Mouse (Mus musculus): ENCODE measurements around the gene Mthfr. TPM values are rescaled to one million over a fixed set of nuclear protein-coding genes. Genes with fewer than 3 reads are reported as not detected.
A peak's percentile ranks its signal among the peaks of the same experiment; 100 is the strongest.

Mthfr gene
- polyA plus RNA-seq, 1 experiment: 39.4 TPM

DNA sequence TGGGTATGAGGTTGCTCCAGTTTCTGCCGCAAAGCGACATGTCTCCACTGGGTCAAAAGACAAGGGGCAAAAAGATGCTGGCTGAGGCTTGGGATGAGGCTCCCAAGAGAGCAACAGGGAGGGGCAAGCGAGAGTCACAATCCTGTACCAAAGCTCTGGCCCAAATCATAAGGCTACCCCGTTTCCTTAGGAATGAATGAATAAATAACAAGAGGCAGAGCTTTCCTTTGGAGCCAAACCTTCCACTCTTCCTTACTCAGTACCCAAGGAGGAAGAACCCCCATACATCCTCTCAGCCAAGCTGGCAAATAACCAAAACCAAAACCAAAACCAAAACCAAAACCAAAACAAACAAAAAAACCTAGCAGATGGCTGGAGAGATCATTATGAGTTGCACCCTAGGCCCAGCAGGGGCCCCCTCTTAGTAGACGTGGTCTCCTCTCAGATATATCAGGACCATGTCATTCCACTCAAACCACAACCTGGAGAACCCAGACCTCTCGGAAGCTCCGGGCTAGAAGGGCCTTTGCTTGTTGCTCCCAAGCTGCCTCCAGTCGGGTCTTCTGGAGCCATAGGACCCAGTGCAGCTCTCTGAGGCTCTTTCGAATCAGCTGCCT is 30.8 kb downstream of the Mthfr start:
- TF ChIP-seq POLR2A (IDR thresholded peaks at IDR 0.05; ENCODE audit: borderline replicate concordance, extremely low read depth, insufficient read depth, insufficient read length, poor library complexity, severe bottlenecking) (no peak), CTCF (IDR thresholded peaks at IDR 0.05; ENCODE audit: borderline replicate concordance, extremely low read depth, insufficient read depth, insufficient read length) (no peak)

DNA sequence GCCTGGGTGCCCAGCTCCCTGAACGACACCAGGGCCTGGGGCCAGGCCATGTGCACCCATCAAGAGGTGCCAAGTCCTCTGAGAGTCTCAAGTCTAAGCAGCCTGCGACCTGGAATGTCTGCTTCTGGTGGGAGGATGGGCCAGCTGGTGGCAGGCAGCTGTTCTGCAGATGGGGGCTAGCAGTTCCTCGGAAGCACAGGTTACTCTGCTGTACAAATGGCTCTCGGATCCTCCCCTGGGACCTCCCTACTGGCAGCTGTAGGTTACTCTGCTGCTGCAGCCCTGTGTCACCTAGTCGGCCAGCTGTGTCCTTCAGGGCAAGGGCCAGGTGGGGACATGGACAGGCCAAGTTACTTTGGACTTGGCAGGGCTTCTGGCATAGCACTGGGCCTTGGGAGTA is 32.6 kb downstream of the Mthfr start:
- no peak for DNase-seq (ENCODE audit: low read depth)
- TF ChIP-seq POLR2A (IDR thresholded peaks at IDR 0.05; ENCODE audit: borderline replicate concordance, extremely low read depth, insufficient read depth, insufficient read length, poor library complexity, severe bottlenecking): no peak
- no peak for TF ChIP-seq CTCF (IDR thresholded peaks at IDR 0.05; ENCODE audit: borderline replicate concordance, extremely low read depth, insufficient read depth, insufficient read length)

More for the DNA sequence above, 30.8 kb downstream of the Mthfr start:
- no peak for DNase-seq (ENCODE audit: low read depth)

DNA sequence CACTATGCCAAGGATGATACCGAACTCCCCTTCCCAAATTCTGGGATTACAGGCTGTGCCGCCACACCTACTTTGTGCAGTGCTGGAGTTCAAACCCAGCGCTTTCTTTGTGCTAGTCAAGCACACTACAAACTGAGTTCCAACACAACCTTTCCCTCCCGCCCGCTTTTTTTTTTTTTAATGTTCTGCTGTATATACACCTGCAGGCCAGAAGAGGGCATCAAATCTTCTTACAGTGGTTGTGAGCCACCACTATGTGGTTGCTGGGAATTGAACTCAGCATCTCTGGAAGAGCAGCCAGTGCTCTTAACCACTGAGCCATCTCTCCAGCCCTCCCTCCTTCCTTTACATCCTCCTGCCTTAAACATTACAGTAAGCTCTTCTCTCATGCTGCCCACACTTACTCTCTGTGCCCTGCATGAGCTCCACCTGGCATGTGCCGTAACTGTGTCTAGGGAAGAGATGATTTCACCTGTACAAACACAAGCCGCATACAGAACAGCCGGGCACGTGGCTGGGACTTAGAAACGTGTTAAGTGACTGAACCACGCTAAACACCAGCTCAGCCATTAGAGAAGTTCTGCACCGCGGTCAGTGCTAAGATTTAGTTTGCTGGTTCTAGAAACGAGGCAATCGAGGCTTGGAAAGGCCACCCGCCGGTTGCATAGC is 35.8 kb downstream of the Mthfr start:
- TF ChIP-seq POLR2A (IDR thresholded peaks at IDR 0.05; ENCODE audit: borderline replicate concordance, extremely low read depth, insufficient read depth, insufficient read length, poor library complexity, severe bottlenecking) (no peak), CTCF (IDR thresholded peaks at IDR 0.05; ENCODE audit: borderline replicate concordance, extremely low read depth, insufficient read depth, insufficient read length) (peak; percentile 43; the same call in 1 of the 2 replicates)
- peak; percentile 62 for DNase-seq (ENCODE audit: low read depth)

DNA sequence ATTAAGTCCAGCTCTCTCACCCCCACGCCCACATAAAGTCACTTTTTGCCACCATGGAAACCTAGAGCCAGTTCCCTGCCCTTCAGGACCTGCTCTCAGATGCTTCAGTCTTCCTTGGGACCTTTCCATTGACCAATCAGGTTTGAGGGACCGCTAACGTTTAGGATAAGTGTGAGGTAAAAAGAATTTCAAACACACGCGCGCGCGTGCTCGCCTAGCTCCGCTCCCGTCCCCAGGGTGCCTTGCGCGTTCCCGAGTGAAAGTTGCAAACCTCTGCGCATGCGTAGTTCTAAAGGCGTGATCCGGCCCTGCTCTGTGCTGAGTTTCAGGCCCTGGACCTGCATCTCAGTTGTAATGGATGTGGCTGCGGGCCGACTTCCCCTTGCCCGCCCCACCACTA is 36.4 kb downstream of the Mthfr start:
- DNase-seq (ENCODE audit: low read depth): peak; percentile 80
- TF ChIP-seq CTCF (IDR thresholded peaks at IDR 0.05; ENCODE audit: borderline replicate concordance, extremely low read depth, insufficient read depth, insufficient read length): no peak
- TF ChIP-seq POLR2A (IDR thresholded peaks at IDR 0.05; ENCODE audit: borderline replicate concordance, extremely low read depth, insufficient read depth, insufficient read length, poor library complexity, severe bottlenecking): no peak

DNA sequence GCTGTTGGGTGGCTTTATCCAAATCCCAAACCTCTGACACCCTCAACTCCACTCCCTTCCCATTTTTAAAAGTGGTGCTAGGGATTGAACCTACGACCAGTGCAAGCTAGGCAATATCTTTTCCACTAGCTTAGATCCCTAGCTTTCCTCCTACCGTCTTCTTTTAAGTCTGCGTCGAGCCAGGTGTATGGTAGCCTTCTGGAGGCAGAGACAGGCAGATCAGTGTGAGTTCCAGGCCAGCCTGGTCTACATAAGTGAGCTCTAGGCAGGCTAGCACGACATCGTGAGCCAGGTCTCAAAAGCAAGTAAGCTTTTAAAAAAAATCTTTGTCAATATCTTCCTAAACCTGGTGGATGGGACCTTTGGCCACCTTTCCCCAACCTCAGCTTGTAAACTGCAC is 37.0 kb downstream of the Mthfr start:
- no peak for DNase-seq (ENCODE audit: low read depth)
- TF ChIP-seq POLR2A (IDR thresholded peaks at IDR 0.05; ENCODE audit: borderline replicate concordance, extremely low read depth, insufficient read depth, insufficient read length, poor library complexity, severe bottlenecking) (no peak), CTCF (IDR thresholded peaks at IDR 0.05; ENCODE audit: borderline replicate concordance, extremely low read depth, insufficient read depth, insufficient read length) (no peak)

DNA sequence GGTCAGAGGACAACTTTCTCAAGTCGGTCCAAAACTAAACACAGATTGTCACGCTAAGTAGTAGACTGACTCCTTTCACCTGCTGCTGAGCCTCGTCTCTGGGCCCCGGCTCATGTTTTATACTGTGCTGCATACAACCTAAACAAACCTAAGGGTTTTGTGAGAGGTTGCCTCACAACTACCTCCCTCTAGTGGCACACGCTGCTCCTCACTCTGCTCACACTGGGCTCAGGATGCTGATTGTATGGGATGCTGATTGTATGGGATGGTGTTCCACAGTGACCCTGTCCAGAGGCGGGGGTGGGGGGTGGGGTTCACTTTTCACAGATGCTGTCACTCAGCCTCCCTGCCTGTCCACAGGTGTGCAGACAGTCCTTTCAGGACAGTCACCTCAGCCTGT is 40.3 kb downstream of the Mthfr start:
- no peak for DNase-seq (ENCODE audit: low read depth)
- peak; percentile 44; the same call in 1 of the 2 replicates for TF ChIP-seq CTCF (IDR thresholded peaks at IDR 0.05; ENCODE audit: borderline replicate concordance, extremely low read depth, insufficient read depth, insufficient read length)
- TF ChIP-seq POLR2A (IDR thresholded peaks at IDR 0.05; ENCODE audit: borderline replicate concordance, extremely low read depth, insufficient read depth, insufficient read length, poor library complexity, severe bottlenecking): no peak

DNA sequence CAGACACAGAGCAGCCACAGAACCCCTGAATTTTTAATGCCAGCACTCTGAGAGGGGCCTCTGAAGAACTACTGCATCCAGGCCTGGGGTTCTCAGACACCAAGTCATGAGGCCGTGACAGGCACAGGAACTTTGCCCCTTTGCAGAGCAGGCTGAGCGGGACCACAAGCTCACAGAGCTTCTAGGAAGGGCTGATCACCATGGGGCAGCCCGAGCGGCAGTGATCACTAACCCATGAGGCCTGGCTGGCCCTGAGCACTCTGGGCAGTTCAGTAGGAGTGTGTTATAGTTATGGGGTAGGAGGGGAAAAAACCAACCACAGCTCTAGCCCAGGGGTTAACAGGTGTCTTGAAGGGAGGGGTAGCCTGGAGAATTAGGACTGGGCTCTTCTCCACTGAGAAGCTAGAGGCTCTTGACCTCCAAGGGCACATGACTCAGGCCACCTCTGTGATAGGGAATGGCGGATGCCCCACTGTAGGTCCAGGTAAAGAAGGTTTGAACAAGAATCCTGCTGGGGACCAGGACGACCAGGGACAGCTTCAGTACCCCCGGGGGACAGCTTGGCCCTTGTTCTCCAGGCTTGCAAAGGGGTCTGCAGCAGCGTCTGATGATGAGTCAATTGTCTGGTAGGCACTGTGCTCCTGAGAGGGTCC is 41.2 kb downstream of the Mthfr start:
- DNase-seq (ENCODE audit: low read depth): no peak

DNA sequence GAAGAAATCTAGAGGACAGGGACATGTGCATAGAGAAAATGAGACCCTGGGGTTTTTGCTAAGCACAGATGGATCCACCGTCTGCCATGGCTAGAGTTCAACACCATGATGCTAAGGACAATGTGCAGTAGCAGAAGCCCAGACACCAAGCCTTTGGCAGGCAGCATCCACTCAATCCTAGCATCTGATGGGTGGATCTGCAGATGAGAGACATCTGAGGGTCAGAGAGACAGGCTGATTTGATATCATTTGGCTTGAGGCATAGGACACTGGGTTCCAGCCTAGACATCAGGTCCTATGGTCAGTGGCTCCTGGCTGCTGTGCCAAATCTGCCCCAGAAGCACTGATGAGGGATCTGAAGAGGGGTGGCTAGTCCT is 41.7 kb downstream of the Mthfr start:
- TF ChIP-seq POLR2A (IDR thresholded peaks at IDR 0.05; ENCODE audit: borderline replicate concordance, extremely low read depth, insufficient read depth, insufficient read length, poor library complexity, severe bottlenecking) (no peak), CTCF (IDR thresholded peaks at IDR 0.05; ENCODE audit: borderline replicate concordance, extremely low read depth, insufficient read depth, insufficient read length) (no peak)
- DNase-seq (ENCODE audit: low read depth): no peak

More for the DNA sequence above, 41.2 kb downstream of the Mthfr start:
- no peak for TF ChIP-seq POLR2A (IDR thresholded peaks at IDR 0.05; ENCODE audit: borderline replicate concordance, extremely low read depth, insufficient read depth, insufficient read length, poor library complexity, severe bottlenecking)
- TF ChIP-seq CTCF (IDR thresholded peaks at IDR 0.05; ENCODE audit: borderline replicate concordance, extremely low read depth, insufficient read depth, insufficient read length): no peak

DNA sequence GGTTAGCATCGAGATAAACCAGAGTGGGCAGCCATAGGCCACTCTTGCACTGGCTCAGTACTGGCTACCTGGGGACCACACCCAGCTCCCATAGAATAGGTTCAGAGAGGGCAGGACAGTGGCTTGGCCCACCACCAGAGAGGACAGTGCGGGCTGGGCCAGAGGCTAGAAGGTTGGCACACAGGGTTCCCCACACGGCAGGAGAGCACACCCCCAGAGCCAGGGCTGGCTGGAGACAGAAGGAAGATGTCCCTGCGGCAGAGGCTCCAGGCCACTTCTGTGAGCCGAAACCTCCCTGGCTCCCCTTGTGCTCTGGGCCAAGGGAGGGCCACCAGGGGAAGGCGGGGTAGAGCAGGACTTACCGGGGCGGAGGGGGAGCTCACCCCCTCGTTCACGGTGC is 42.3 kb downstream of the Mthfr start:
- no peak for TF ChIP-seq POLR2A (IDR thresholded peaks at IDR 0.05; ENCODE audit: borderline replicate concordance, extremely low read depth, insufficient read depth, insufficient read length, poor library complexity, severe bottlenecking)
- TF ChIP-seq CTCF (IDR thresholded peaks at IDR 0.05; ENCODE audit: borderline replicate concordance, extremely low read depth, insufficient read depth, insufficient read length): no peak
- no peak for DNase-seq (ENCODE audit: low read depth)

DNA sequence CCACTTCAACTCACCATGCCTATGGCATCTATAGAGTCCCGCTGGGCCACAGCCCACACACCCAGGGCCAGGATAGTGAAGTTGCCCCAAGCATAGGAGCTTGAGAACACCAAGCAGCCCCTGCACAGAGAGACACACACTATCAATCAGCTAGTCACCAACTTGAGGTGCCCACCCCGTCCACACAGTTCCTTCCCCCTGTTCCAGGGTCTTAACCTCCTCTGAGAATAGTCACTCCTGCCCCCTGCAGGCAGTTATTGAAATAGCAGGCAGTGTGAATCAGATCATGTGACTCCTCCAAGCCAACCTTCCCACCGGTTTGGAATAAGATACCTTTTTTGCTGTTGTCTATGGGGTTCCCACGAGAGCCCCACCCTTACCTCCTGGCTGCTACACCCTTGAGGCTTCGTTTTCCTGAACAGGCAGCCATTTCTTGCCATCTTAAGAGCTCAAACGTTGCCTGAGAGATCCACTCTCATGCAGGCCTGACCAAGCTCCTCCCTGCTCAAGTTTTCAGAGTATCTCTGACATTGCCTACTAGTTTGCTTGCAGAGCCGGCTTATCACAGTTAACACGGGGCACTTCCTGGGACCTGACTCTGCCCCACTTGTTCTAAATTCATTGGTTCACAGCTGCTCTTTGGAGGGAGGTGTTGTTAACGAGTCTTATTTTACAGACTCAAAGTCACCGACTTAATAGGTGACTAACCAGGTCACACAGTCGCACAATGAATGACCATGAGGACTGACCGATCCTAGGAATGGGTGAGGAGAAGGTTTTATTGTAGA is 43.6 kb downstream of the Mthfr start:
- TF ChIP-seq CTCF (IDR thresholded peaks at IDR 0.05; ENCODE audit: borderline replicate concordance, extremely low read depth, insufficient read depth, insufficient read length) (peak; percentile 58; the same call in 1 of the 2 replicates), POLR2A (IDR thresholded peaks at IDR 0.05; ENCODE audit: borderline replicate concordance, extremely low read depth, insufficient read depth, insufficient read length, poor library complexity, severe bottlenecking) (no peak)

More for the DNA sequence above, 43.6 kb downstream of the Mthfr start:
- peak; percentile 59 for DNase-seq (ENCODE audit: low read depth)
